Mouse (Mus musculus): ENCODE data around the gene 4930426L09Rik.
A peak's percentile ranks its signal among the peaks of the same experiment; 100 is the strongest.

4930426L09Rik gene

DNA sequence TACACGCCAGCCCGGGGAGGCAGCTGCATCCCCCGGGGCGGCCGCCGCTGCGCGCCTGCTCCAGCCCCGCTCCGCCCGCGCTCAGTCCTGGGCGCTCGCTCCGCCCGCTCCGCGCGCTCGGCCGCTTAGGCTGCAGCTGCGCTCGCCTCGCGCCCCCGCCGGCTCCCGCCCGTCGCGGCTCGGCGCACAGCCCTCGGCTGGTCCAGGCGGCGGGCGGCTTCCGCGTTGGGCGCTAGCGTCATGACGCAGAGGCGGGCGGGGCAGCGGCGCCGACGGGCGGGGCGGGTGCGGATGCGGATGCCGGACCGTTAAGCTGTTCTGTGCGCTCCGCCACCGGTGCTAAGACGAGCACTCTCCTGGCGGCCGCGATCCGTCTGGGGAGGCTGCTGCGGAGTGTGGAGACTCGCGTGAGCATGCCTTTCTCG lies at the start of gene 4930426L09Rik, which contains the start of gene Pip4k2a:
Gene 4930426L09Rik, plus strand, starts transcription at position 290 of the 425 bp plus-strand sequence.
Gene Pip4k2a, minus strand, starts transcription at position 73 of the 425 bp plus-strand sequence.
- DNase-seq (ENCODE audit: low spot score): peak; percentile 52

DNA sequence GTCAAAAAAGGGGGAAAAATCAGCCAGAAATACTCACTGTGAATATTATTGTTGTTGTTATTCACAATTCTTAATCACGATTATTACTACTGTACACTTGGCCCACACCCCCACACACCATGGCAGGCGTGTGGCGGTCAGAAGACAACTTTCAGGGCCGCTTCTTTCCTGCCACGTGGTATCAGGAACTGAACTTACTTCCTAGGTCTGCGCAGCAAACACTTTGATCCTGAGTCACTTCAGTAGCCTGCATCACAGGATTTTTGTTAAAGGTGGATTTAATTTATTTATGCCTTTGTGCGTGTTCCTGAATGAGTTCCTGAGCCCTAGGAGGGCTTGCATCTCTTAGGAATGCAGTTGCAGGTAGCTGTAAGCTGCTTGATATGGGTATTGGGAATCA lies 49.4 kb upstream of the 4930426L09Rik start:
- no peak for DNase-seq (ENCODE audit: low spot score)

DNA sequence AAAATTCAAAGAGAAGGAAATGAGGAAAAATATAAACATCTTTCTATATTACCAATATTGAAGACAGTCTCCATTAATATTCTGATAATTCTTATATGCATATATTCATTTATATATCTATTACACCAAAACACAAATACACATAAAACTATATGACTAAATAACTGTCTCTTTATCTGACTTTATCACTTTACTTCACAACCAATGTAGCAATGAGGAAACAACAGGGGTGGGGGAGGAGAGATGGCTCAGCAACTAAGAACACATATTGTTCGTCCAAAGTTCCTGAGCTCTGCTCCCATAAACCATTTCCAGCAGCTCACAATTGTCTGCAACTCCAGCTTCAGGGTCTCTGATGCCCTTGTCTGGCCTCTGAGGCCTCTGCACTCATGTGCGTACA lies 47.4 kb upstream of the 4930426L09Rik start:
- DNase-seq (ENCODE audit: low spot score): no peak

DNA sequence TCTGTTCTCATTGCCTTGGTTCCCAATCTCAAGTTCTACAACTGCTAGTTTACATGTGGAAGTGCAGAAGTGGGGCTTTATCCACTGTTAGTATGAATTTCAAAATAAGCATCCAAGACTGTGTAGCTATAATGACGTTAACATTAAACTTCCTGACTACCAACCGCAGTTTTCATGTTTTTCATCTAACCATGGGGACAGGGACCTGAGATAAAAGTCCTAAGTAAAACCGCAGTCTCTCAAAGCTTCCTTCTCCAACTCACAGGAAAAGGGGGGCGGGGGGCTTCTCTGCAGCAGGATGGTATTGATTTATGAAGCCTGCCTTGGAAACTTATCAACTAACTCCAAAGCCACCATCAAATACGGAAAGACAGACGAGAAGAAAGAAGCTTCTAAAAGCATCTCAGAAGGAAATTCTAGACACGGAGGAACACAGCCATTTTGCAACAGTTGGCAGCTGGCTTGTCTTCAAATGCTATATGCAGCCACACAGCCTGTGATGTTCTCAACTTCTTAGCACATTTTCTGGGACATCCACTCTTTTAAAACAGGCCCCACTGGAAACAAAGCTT lies 46.0 kb upstream of the 4930426L09Rik start:
- DNase-seq (ENCODE audit: low spot score): no peak

DNA sequence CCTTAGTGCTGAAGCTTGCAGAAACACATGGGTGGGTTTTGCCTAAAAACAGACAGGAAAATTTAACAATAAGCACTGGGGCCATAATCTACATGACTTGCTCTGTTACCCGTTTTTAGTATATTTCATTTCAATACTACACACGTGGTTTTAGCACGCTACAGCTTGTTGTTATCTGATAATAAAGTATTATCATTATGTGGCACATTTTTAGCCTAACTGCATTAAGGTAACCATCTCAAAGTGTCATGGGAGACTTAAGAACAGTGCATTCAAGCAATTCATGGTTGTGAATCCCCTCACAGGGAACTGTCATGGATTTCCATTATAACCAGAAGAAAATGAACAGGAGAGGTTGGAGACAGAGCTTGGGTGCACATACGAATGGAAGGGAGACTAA lies 43.7 kb upstream of the 4930426L09Rik start:
- no peak for DNase-seq (ENCODE audit: low spot score)

DNA sequence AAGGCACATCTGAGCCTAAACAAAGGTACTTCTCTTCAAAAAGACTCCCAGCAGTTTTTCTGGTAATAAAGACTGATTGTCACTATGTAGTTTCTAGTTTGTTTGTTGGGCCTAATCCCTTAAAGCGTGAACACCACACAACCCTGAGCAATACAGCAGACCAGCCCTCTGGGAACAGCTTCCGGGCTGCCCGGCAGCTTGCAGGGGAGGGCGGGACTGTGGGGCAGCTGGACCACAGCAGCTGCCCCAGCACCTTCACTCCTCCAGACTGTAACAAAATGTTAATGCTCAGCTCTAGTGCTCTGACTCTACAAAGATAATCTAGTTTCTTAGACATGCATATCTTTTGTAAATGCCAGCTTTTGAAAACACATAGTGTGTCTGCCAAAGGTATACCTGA lies 43.1 kb upstream of the 4930426L09Rik start:
- no peak for DNase-seq (ENCODE audit: low spot score)

DNA sequence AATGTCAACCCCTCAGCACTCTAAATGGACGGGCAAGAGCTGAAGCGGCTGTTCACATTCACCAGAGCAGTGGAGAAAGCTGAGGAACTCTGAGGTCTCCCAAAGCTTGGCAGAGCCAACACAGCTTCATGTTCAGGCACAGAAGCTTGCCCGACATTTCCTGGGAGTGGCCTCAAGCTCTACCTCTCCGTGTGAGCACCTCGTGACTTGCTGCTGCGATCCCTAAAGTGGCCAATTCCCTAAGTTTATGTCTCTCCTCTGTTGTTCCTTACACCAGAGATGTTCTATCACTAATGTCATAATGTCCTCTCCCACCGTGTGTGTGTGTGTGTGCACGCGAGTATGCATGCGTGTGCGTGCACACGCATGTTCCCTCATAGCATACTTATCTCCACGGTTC lies 42.5 kb upstream of the 4930426L09Rik start:
- no peak for DNase-seq (ENCODE audit: low spot score)

DNA sequence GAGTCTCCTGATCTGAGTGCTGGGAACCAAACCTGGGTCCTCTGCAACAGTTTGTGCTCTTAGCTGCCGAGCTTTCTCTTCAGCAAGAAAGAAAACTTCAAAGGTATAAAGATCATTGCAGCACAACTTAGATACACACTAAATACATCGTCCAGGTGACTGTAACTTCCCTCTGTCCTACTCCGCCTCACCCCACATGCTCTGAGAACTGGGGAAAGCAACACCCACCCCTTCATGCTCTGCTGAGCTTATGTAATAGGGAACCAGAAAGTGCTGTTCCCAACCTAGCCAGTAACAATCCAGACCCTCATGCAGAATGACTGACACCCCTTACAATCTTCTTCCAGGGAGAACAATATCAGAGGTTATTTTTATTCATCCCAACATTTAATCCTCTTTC lies 41.7 kb upstream of the 4930426L09Rik start:
- DNase-seq (ENCODE audit: low spot score): no peak

DNA sequence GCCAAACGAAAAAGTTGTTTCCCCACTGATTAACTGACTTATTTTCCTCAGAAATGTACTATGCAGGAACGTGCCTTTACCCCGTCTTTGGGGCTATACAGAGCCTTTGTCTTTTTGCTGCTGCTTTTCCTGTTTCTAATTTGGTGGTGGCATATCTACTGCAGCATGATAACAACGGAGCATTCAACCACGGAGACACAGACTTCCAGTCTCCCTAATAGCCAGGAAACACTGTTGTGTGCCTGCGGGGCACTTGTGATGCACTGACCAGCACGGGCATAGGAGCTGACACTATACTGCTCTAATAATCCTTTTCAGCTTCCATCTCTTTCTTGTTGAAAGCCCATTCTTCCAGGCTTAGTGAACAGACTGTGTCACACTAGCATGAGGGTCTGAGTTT lies 41.2 kb upstream of the 4930426L09Rik start:
- DNase-seq (ENCODE audit: low spot score): no peak

DNA sequence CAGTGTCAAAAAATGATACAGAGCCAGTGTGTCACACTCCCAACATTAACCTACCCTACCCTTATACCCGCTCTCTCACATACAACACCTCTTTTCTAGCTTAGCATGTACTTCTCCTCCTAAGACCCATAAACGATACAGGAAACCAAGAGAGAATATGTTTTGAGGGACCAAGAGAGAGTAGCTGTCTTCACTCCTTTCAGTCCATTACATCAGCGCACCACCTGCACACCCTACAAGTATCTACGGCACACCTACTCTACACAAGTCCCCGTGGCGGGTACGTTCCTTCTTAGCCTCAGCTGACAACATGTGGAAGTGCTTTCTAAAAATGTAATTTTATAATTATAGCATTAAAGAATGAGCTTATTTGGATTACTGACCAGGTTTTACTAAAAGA lies 40.7 kb upstream of the 4930426L09Rik start:
- DNase-seq (ENCODE audit: low spot score): no peak

DNA sequence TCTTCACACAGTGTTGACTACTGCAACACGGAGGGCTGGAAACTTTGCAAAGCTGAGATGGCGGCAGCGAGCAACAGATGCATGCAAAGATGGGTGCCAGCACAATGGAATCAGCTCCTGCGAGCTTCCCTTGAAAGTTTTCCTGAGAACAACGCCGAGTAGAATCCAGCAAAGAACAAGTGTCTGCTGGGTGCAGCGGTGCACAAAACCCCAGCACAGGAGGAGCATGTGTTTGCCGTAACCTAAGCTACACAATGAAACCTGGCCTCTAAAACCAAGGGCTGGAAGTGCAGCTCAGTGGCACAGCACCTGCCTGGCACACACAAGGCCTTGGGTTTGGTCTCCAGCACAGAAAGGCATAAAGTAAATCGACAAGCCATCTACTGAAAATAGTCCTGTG lies 40.1 kb upstream of the 4930426L09Rik start:
- DNase-seq (ENCODE audit: low spot score): no peak

DNA sequence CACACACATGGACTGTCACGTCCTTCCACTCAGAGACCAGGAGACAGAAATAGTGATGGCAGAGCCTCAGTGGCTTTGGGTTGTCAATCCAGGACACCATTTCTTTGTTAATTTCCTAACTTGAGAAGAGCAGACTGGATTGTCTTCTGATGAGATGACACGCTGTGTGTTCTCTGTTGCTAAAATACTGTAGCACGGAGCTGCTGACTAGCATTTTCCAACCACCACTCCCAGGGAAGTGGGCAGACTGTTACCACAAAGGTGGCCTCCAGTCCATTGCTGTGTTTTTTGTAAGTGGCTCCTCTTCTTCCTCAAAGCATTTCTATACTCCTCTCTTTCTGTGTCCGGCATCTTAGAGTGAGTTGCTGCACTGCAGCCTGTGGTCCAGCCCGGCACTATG lies 39.6 kb upstream of the 4930426L09Rik start:
- DNase-seq (ENCODE audit: low spot score): no peak

DNA sequence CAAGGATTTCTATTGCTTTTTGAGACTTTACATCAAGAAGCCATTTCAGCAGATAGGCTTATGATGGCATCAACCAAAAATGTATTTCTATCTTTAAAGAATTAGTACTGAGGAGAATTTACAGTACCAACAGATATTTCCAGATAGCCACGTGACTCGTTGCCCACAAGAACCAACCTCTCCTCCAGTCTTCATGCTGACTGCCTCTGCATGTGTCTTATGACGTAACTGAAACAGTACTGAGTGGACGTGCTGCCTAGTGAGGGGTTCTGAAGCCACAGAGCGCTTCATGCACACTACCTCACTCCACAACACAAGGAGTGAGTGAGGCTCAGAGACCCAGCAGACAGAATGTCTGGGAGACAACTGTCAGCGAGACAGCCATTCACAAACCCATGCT lies 39.1 kb upstream of the 4930426L09Rik start:
- DNase-seq (ENCODE audit: low spot score): no peak

DNA sequence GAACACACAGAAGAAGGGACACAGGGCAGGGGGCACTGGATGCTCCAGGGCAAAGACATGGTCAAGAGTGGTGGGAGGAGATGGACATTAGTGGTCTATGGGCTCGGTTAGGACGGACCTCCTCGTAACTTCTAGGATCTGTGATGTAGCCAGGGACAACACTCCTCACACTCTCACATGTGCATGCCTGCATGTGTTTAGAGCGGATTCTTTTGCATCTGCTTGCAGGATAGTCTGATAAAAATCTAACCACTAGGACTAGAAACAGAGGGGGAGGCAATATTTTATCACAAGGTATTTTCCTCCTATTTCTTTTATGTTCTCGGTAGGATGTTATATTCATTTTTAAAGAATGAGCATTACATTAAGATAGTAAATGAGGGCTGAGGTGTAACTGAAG lies 38.6 kb upstream of the 4930426L09Rik start:
- DNase-seq (ENCODE audit: low spot score): no peak

DNA sequence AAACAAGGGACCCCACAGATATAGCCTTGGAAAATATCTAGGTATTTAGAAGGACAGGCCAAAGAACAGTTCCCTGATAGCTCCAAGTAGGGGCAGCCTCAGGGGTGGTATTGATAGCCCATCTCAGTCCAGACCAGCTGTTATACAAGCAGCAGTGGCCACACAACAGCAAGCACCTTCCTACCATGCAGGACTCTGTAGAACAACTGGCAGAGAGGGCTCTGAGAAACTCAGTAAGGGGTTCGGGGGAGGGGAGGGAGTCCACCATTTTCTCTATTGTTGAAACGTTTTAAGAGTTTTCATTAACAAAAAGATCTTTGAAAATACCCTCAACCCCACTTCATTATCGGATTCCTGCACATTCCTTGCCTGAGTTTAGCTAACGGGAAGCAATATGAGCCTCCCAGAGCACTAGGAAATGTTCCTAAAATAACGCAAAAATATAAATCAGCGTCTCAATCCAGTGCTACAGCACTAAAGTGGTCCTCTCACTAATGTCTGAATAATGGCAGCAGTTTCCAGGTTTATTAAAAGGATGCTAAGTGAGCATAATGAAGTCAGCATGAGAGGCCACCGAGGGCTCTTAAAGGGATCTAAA lies 37.7 kb upstream of the 4930426L09Rik start:
- no peak for DNase-seq (ENCODE audit: low spot score)

DNA sequence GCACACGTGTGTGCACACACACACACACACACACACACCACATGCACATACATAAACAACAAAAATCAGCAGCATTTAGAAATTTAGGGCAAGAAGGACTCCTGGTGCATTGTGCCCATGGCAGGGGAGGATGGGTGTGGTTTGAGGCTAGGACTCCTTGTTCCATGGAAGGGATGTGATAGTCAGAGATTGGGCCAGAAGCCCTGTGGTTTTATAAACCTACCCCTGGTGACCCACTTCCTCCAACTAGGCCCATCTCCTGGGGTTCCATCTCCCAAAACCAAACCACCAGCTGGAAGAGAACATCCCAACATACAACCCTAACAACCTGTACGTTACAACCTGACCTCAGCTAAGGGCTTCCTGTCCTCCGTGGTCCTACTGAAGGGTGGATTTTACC lies 35.6 kb upstream of the 4930426L09Rik start:
- DNase-seq (ENCODE audit: low spot score): no peak

DNA sequence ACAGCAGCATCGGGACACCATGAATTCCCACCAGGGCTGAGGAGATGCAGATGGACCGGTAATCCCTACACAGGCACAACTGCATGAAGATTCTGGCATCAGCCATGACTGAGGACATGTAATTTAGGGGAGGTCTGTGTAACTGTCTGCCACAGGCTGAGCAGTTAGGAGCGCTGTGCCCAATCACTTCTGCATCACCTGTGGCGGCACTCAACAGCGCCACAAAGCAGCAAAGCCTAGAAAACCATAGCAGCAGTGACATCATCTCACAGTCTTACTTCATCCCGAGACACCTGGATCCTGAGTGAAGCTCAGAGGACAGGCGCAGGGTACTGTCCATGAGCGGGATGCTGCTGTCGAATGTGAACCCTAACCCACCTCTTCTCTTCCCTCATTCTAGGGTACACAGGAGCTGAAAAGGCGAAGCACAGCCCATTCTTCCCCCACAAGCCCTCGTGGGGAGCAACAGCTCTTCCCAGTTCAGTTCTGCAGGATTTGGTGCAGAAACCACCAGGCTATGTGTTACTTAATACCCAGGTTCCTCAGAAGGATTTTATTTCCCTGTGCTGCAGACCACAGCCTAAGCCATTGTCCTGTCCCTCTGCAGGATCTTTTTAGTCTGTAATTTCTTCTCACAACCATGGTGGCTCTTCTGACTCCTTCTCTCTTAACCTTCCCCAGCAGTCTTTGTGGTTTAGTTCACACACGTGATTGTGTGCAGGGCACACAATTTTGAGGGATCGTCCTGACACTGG lies 34.7 kb upstream of the 4930426L09Rik start:
- no peak for DNase-seq (ENCODE audit: low spot score)

DNA sequence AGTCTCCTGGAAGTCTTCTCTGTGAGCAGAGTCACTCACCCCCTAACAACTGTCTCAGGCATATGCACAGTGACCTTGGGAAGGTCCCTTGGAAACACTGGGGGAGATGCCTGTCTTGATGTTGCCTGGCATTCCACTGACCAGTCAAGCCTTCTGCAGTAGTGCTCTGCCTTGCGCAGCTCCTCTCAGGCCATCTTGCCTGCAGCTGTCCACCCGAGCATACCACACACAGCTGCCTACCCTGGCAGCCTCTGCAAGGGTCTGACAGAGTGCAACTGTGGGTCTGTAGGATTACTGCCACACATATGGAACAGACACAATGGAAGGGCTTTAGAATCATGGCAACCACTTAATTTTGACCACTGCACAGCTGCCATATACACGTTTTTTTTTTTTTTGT lies 33.0 kb upstream of the 4930426L09Rik start:
- no peak for DNase-seq (ENCODE audit: low spot score)

DNA sequence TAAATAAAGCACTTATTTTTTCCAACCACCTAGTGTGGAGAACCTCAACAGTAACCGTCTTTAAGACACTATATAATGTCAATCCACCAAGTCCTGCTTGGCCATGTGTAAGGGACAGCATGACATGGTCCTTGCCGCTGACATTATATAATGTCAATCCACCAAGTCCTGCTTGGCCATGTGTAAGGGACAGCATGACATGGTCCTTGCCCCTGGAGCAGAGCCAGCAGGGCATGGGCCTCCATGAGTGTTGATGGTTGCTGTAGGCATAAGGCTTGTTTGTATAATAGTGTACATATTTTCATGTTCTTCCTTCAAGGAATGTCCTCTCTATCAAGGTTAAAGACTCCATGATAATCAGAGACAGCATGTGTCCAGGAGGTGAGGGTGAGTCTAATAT lies 32.2 kb upstream of the 4930426L09Rik start:
- no peak for DNase-seq (ENCODE audit: low spot score)

DNA sequence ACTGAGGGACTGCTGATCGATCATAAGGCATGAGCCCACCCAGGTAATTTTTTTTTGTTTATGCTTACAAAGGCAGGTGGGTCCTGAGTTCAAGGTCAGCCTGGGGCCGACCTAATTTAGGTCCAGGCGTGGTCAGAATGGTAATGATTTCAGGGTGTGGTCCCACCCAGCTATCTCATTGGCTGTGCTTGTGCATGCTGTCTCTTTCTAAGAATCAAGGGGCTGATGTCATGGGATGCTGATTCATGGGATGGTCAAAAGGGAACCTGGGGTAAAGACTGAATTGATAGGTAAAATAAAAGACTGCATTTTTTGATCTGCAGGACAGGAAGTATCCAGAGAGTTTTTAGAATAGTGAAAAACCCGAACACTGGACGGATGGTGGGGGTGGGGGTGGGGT lies 31.6 kb upstream of the 4930426L09Rik start:
- no peak for DNase-seq (ENCODE audit: low spot score)

DNA sequence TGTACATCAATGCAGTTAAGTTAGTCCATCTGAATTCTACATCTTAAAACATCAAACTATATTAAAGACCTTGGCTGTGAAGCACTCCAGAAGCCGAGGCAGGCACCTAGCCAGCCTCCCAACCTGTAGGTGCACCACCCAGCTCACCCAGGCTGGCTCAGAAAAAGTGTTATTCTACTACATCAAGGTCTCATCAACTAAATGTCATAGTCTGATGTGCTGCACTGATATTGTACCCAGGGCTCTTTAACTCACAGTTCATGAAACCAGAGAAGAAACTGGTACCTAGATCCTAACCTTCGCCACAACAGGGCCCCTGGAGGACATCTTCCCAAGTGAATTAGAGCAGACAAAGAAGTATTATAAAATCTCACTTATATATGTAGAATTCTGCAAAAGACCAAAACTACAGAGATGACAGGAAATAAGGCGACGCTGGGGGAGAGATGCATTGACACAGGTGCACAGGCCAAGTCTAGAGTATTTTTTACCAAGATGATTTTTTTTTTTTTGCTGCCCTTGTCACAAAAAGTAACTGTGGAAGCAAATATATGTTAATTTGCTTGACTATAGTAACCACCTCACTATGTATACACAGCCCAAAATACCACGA lies 30.6 kb upstream of the 4930426L09Rik start:
- DNase-seq (ENCODE audit: low spot score): no peak

DNA sequence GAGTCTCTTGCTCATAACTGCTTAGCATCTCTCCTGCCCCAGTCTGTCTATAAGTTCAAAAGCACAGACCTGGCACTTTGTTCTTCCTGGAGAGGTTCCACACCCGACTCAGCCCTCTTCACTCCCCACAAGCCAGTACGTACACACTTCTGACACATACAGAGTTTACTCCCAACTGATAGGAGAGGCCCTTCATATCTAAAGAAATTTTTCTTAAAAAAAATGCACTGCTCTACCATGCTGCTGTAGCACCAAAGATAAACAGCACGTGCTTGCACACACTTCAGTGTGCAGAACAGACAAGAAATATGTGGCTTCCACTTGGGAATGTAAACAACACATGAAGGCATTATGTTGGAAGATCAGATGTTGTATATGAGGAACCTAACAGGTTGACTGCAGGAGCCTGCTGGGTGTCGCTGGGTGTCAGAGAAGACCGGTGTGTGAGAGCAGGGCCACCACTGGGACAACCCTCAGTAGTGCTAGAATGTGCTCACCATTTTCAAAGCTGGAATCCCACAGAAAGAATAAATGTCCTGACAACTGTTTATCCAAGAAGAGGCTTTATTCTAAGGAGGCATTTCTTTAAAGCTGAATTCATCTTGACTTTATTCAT lies 29.0 kb upstream of the 4930426L09Rik start:
- DNase-seq (ENCODE audit: low spot score): no peak

DNA sequence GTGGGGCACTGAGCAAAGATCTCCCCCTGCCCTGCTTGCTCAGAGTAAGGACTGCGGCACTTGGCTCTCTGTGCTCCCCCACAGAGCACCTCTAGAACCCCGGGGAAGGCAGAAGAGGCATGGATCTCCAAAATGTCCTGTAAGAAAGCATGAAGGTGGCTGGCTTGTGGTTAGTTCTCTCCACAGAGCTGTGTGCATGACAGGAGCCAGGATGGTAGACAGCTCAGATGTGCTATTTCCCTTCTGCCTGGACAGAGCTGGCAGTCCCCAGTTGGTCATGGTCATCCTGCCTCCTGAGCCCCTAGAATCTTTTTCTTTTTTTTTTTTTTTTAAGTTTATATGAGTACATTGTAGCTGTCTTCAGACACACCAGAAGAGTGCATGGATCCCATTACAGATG lies 27.7 kb upstream of the 4930426L09Rik start:
- no peak for DNase-seq (ENCODE audit: low spot score)
